ENCODE assay signal across 15 mouse cellular contexts in the genomic region with DNA sequence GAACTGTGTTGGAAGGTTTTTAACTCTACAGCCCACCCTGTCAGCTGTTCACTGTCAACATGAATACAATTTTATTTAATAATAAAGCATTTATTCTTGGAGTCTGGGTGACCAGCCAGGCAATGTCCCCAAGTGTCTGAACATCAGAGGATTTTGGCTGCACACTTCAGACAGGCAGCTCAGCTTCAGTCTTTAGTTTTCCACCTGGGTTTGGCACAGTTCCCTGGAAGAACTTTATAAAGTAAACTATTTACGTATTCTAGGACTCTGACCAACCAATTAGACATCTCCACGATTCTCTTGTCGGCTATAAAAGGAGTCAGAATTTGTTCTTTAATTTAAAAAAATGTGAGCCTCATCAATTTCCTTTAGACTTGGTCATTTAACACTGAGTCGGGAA.
"Had no signal": no experiment of that assay in that cellular context is flagged by ENCODE, and none has a peak within 500 bp of the region (broad histone marks: within the 10 kb centered on the region; RNA-seq: fewer than 3 reads in every experiment).

No protein-coding gene starts in this region.

- ATAC-seq: lung, postnatal 0 days; midbrain, embryonic 15.5 days had no signal

- H3K4me2 ChIP-seq: lung, embryonic 15.5 days; midbrain, embryonic 12.5 days; midbrain, embryonic 15.5 days; neural tube, embryonic 12.5 days; stomach, embryonic 15.5 days had no signal

- H3K36me3 ChIP-seq: lung, embryonic 15.5 days; midbrain, embryonic 10.5 days; midbrain, embryonic 12.5 days; midbrain, embryonic 15.5 days; neural tube, embryonic 12.5 days; stomach, embryonic 15.5 days had no signal

- H3K4me1 ChIP-seq: lung, embryonic 15.5 days; midbrain, embryonic 10.5 days; midbrain, embryonic 12.5 days; midbrain, embryonic 15.5 days; neural tube, embryonic 12.5 days had no signal

- H3K27me3 ChIP-seq: lung, embryonic 15.5 days; midbrain, embryonic 12.5 days; midbrain, embryonic 15.5 days; neural tube, embryonic 12.5 days; stomach, embryonic 15.5 days had no signal

- DNase-seq: lung, adult 18-20 months; lung, postnatal 14 days; lung, postnatal 36 days; right cerebral cortex, postnatal 14 days; thymus, adult 2 months; thymus, postnatal 25 days; thymus, postnatal 4 days had no signal

- H3K9ac ChIP-seq: lung, embryonic 15.5 days; midbrain, embryonic 12.5 days; midbrain, embryonic 15.5 days; neural tube, embryonic 12.5 days; stomach, embryonic 15.5 days had no signal

- H3K4me3 ChIP-seq: lung, embryonic 15.5 days; midbrain, embryonic 10.5 days; midbrain, embryonic 12.5 days; midbrain, embryonic 15.5 days; neural tube, embryonic 12.5 days; stomach, embryonic 15.5 days had no signal

- H3K9me3 ChIP-seq: lung, embryonic 15.5 days; midbrain, embryonic 10.5 days; midbrain, embryonic 15.5 days; neural tube, embryonic 12.5 days; stomach, embryonic 15.5 days had no signal

- H3K27ac ChIP-seq: lung, embryonic 15.5 days; midbrain, embryonic 10.5 days; midbrain, embryonic 12.5 days; midbrain, embryonic 15.5 days; neural tube, embryonic 12.5 days; stomach, embryonic 15.5 days; stomach, postnatal 0 days had no signal
